Mouse (Mus musculus) heart, postnatal 0 days (tissue): ENCODE results near the gene Tulp2. TPM values are rescaled to one million over a fixed set of nuclear protein-coding genes. Genes with fewer than 3 reads are reported as not detected.

ENCODE experiments used
- ATAC-seq: fragments of 200-750 bp; cut with Nextera tagmentation; 2 replicates; pipeline ENCODE4 v1.8.0; 2017; ENCODE audit warnings: low read depth, moderate number of reproducible peaks, moderate library complexity; ENCODE audit not compliant: insufficient read depth
- DNase-seq: peaks from one replicate; pipeline ENCODE4 v3.0.0-alpha.2; 2016; ENCODE audit warnings: low spot score
- H3K27ac ChIP-seq: fragments of 300-500 bp; sonication (generic); 2 replicates; pipeline ENCODE4 v1.5.1; 2014; ENCODE audit warnings: low read depth, mild to moderate bottlenecking
- H3K27me3 ChIP-seq: fragments of 300-500 bp; sonication (generic); 2 replicates; pipeline ENCODE4 v1.6.1; 2014; ENCODE audit warnings: low read length, mixed read lengths; ENCODE audit not compliant: control insufficient read depth, insufficient read depth
- H3K36me3 ChIP-seq: fragments of 300-500 bp; sonication (generic); replicated peaks from 2 replicates; pipeline ENCODE4 v1.6.1; 2014; ENCODE audit warnings: low read length, mixed read lengths; ENCODE audit not compliant: control insufficient read depth, insufficient read depth
- H3K4me1 ChIP-seq: fragments of 300-500 bp; sonication (generic); 2 replicates; pipeline ENCODE4 v1.6.1; 2014; ENCODE audit warnings: antibody characterized with exemption; ENCODE audit not compliant: control insufficient read depth, insufficient read depth
- H3K4me2 ChIP-seq: fragments of 300-500 bp; sonication (generic); 2 replicates; pipeline ENCODE4 v1.6.1; 2014; ENCODE audit warnings: low read depth, mild to moderate bottlenecking, low read length, moderate library complexity
- H3K4me3 ChIP-seq: fragments of 300-500 bp; sonication (generic); 2 replicates; pipeline ENCODE4 v1.5.1; 2014; ENCODE audit warnings: low read depth, low read length
- H3K9ac ChIP-seq: fragments of 300-500 bp; sonication (generic); replicated peaks from 2 replicates; pipeline ENCODE4 v1.6.1; 2014; ENCODE audit warnings: low read depth, low read length, mixed read lengths
- H3K9me3 ChIP-seq: fragments of 300-500 bp; sonication (generic); replicated peaks from 2 replicates; pipeline ENCODE4 v1.6.1; 2016; ENCODE audit warnings: low read length; ENCODE audit not compliant: control insufficient read depth
- CTCF ChIP-seq: IDR thresholded peaks from 2 replicates; pipeline ENCODE4 v1.5.1; 2016; ENCODE audit warnings: antibody characterized with exemption, control low read depth, low read depth
- EP300 ChIP-seq: IDR thresholded peaks from 2 replicates; pipeline ENCODE4 v1.6.1; 2016; ENCODE audit warnings: antibody characterized with exemption, low read depth
- WGBS: fragments of 180-500 bp; shearing (Covaris S2); extraction: QIAGEN DNeasy Blood & Tissue Kit; methylation state at CpG from one replicate; pipeline ENCODE4 v1.1.7; 2014; 5-methylcytosine and 5-hydroxymethylcytosine counted together
- polyA plus RNA-seq: library from polyadenylated mRNA; unstranded; fragments of >200 nt; fragmentation: Nextera tagmentation; extraction: Ambion mirVana; gene quantifications from 2 replicates; pipeline ENCODE4 v1.2.1, GENCODE M21; 2015
- total RNA-seq: library from RNA; depleted of rRNA; stranded (reverse); fragments of >200 nt; gene quantifications from 2 replicates; pipeline ENCODE4 v1.2.3, GENCODE M21; 2014; ENCODE audit warnings: low replicate concordance

The Tulp2 gene
- total and polyA plus RNA-seq, 2 experiments from 2014 or later, result 0.20 TPM; not detected in 1

DNA sequence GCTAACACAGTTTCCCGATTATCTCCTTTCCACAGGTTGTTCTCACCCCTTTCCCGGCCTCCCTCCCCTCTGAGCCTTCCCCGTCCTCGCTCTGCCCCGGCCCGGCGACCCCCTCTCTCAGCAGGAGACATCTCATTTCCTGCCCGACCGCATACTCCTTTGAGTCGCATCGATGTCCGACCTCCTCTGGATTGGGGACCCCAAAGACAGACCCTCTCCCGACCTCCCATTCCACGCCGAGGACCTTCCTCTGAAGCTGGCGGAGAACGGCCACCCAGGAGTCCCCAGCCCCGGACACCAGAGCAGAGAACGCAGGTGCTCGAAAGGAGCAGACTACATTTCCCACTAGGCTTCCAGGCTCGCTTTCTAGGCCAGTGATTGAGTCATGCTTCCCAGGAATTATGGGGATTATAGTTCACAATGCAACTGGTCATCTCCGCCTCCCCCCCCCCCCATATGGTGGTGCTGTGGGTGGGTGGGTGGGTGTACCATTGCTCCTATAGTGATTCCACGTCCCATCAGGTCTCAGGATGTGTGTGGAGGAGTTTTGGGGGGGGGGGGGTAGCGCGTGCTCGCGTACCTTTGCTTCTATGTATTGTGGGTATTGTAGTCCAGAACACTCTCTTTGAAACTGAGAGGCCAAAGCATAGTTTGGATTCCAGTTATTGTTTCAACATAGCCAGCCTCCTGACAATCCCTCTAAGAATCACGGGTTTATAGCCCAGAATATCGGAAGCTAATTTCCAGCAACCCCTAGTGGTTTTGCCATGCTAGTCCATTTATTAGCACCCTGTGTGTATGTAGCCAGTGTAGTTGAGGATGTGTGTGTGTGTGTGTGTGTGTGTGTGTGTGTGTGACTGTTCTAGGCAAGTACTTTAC, 56.7 kb downstream of the Tulp2 start:
- DNase-seq, result peak; percentile 78
- peak; percentile 75 for ATAC-seq
- peak; percentile 35; the same call in 1 of the 2 replicates for TF ChIP-seq CTCF
- TF ChIP-seq EP300, result no peak

GRCm38 (mm10) chr7:45539095-45539494, 57.4 kb downstream of the Tulp2 start:
- Histone ChIP-seq H3K4me1 (0 out of 2 replicates have a peak, but pooled peaks cover 5% of the 10 kb centered on the region), H3K9me3 (no peaks in the 10 kb centered on the region), H3K27ac (no peak overlapping the region), H3K9ac (no peak overlapping the region), H3K4me3 (no peak overlapping the region), H3K27me3 (no peaks in the 10 kb centered on the region), H3K36me3 (no peaks in the 10 kb centered on the region), H3K4me2 (no peak overlapping the region)
- DNase-seq, result no peak
- 88% methylated on average over 3 of the region's 3 CpGs for WGBS
- ATAC-seq, result no peak
- no peak for TF ChIP-seq CTCF
- TF ChIP-seq EP300, result no peak

More for the DNA sequence above, 56.7 kb downstream of the Tulp2 start:
- Histone ChIP-seq H3K27ac (no peak overlapping the region), H3K9ac (peak overlapping the region; percentile 34; the same call in 1 of the 2 replicates), H3K36me3 (no peaks in the 10 kb centered on the region), H3K9me3 (no peaks in the 10 kb centered on the region), H3K27me3 (no peaks in the 10 kb centered on the region), H3K4me1 (0 out of 2 replicates have a peak, but pooled peaks cover 5% of the 10 kb centered on the region), H3K4me2 (peak overlapping the region; percentile 82), H3K4me3 (peak overlapping the region; percentile 49)
- 2% methylated on average over 29 of the region's 29 CpGs for WGBS

GRCm38 (mm10) chr7:45540213-45540612, 58.5 kb downstream of the Tulp2 start:
- TF ChIP-seq EP300 (no peak), CTCF (no peak)
- H3K9me3 ChIP-seq, result 0 out of 2 replicates have a peak, but pooled peaks cover 4% of the 10 kb centered on the region
- H3K36me3 ChIP-seq, result no peaks in the 10 kb centered on the region
- H3K4me1 ChIP-seq, result 0 out of 2 replicates have a peak, but pooled peaks cover 5% of the 10 kb centered on the region
- no peak overlapping the region for H3K4me3 ChIP-seq
- H3K9ac ChIP-seq, result no peak overlapping the region
- WGBS, result 68% methylated on average over 2 of the region's 2 CpGs
- H3K27ac ChIP-seq, result no peak overlapping the region
- H3K4me2 ChIP-seq, result no peak overlapping the region
- ATAC-seq (no peak), DNase-seq (no peak)
- H3K27me3 ChIP-seq, result no peaks in the 10 kb centered on the region

DNA sequence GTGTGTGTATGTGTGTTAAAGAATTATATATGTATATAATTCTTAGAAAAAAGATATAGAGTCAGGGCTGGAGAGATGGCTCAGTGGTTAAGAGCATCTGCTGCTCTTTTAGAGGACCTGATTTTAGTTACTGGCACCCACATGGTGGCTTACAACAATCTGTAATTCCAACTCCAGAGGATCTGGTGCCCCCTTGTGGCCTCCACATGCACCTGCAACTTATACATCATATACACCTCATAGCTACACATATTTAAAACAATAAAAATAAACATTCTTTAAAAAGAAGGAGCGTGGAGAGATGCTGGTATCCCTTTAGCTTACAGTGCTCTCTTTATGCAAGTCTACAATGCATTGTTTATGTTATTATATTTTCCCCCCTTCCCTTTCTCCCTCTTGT, 62.8 kb downstream of the Tulp2 start:
- no peak overlapping the region for H3K4me2 ChIP-seq
- DNase-seq (no peak), ATAC-seq (no peak)
- no peak overlapping the region for H3K4me3 ChIP-seq
- H3K9ac ChIP-seq, result no peak overlapping the region
- no peak overlapping the region for H3K27ac ChIP-seq
- H3K27me3 ChIP-seq, result no peaks in the 10 kb centered on the region
- no peak for TF ChIP-seq EP300
- no peak for TF ChIP-seq CTCF
- H3K4me1 ChIP-seq, result no peaks in the 10 kb centered on the region
- H3K9me3 ChIP-seq, result 0 out of 2 replicates have a peak, but pooled peaks cover 4% of the 10 kb centered on the region
- no peaks in the 10 kb centered on the region for H3K36me3 ChIP-seq
- 88% methylated on average over 1 of the region's 1 CpGs for WGBS

DNA sequence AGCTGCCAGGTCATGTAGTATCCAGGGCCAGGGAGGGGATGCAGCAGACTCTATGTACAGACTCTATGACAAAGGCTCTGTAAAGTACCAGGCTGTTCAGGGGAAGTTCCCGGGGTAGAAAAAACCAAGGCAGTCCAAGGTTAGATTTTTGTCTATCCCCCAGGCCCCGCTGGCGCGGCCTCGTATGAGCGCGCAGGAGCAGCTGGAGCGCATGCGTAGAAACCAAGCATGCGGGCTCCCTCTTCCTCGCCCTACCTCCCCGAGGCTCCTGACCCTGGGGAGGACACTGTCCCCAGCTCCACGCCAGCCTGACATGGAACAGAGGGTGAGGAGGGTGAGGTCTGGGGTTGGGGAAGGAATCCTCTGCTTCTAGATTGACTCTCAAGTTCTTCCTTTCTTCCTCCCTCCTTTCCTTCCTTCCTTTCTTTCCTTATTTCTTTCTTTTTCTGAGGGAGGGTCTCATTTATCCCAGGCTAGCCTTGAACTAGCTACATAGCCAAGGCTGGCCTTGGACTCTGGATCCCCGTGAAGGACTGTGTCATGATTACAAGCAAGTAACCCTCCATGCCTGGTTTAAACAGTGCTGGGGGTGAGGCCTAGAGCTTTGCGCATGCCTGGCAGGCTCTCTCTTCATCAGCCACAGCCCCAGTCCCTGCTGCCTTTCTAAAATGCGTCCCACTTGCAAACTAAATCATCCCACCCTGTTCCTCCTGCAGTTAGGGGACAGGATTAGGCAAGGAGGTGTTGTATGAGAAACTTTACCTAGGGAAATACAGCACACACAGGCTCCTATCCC, 68.2 kb downstream of the Tulp2 start:
- DNase-seq (no peak), ATAC-seq (no peak)
- TF ChIP-seq EP300 (no peak), CTCF (no peak)
- Histone ChIP-seq H3K27me3 (no peaks in the 10 kb centered on the region), H3K9me3 (no peaks in the 10 kb centered on the region), H3K4me3 (no peak overlapping the region), H3K9ac (no peak overlapping the region), H3K4me2 (no peak overlapping the region), H3K36me3 (no peaks in the 10 kb centered on the region), H3K27ac (no peak overlapping the region), H3K4me1 (no peaks in the 10 kb centered on the region)
- WGBS, result 92% methylated on average over 16 of the region's 16 CpGs
